Mouse (Mus musculus) kidney, embryonic 15.5 days (tissue): ENCODE results near the gene Sulf2. TPM values are rescaled to one million over a fixed set of nuclear protein-coding genes. Genes with fewer than 3 reads are reported as not detected.
A peak's percentile ranks its signal among the peaks of the same experiment; 100 is the strongest.

ENCODE experiments used
- ATAC-seq: fragments of 200-750 bp; cut with Nextera tagmentation; replicated peaks from 2 replicates; pipeline ENCODE4 v1.8.0; 2017; ENCODE audit warnings: moderate TSS enrichment; ENCODE audit not compliant: low FRiP score
- H3K27ac ChIP-seq: fragments of 300-500 bp; sonication (generic); 2 replicates; pipeline ENCODE4 v1.5.1; 2015; ENCODE audit warnings: mild to moderate bottlenecking, inconsistent platforms
- H3K27me3 ChIP-seq: fragments of 300-500 bp; sonication (generic); 2 replicates; pipeline ENCODE4 v1.6.1; 2015; ENCODE audit warnings: inconsistent platforms
- H3K36me3 ChIP-seq: fragments of 300-500 bp; sonication (generic); 2 replicates; pipeline ENCODE4 v1.6.1; 2015; ENCODE audit warnings: inconsistent platforms
- H3K4me1 ChIP-seq: fragments of 300-500 bp; sonication (generic); 2 replicates; pipeline ENCODE4 v1.6.1; 2015; ENCODE audit warnings: inconsistent platforms
- H3K4me2 ChIP-seq: fragments of 300-500 bp; sonication (generic); 2 replicates; pipeline ENCODE4 v1.6.1; 2015; ENCODE audit warnings: moderate library complexity, mild to moderate bottlenecking, inconsistent platforms
- H3K4me3 ChIP-seq: fragments of 300-500 bp; sonication (generic); replicated peaks from 2 replicates; pipeline ENCODE4 v1.5.1; 2015; ENCODE audit warnings: mild to moderate bottlenecking, inconsistent platforms
- H3K9ac ChIP-seq: fragments of 300-500 bp; sonication (generic); 2 replicates; pipeline ENCODE4 v1.6.1; 2015; ENCODE audit warnings: mild to moderate bottlenecking, inconsistent platforms
- H3K9me3 ChIP-seq: fragments of 300-500 bp; sonication (generic); replicated peaks from 2 replicates; pipeline ENCODE4 v1.6.1; 2016; ENCODE audit warnings: inconsistent platforms
- WGBS: fragments of 180-500 bp; shearing (Covaris S2); methylation state at CpG from one replicate; pipeline ENCODE4 v1.1.7; 2015; ENCODE audit warnings: mixed read lengths; 5-methylcytosine and 5-hydroxymethylcytosine counted together
- polyA plus RNA-seq: library from polyadenylated mRNA; unstranded; fragments of >200 nt; fragmentation: Nextera tagmentation; extraction: Ambion mirVana; gene quantifications from 2 replicates; pipeline ENCODE4 v1.2.1, GENCODE M21; 2015

Sulf2 gene
- polyA plus RNA-seq, 1 experiment from 2014 or later = 65.3 TPM

DNA sequence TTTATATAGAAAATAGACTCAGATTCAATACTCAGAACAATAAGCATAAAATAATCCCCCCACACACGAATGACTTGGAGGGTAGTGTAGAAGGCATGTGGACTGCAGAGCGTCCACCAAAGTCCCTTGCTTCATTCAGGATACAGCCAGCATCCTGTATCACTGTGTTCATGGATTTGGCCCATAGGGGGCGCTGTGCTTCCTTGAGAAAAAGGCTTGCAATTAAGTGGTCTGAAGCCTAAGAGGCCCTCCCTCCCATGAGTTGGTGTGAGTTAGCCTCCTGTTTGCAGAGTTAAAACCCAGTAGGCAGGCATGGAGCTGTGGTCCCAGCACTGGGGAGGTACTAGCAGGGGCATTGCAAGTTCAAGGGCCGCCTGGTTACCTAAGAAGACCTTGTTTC is 47.1 kb downstream of the Sulf2 start:
- H3K27ac ChIP-seq = peak overlapping the region; percentile 45; the same call in 1 of the 2 replicates
- no peak overlapping the region for H3K9ac ChIP-seq
- peaks cover 46% of the 10 kb centered on the region for H3K4me1 ChIP-seq
- no peaks in the 10 kb centered on the region for H3K9me3 ChIP-seq
- ATAC-seq = no peak
- no peaks in the 10 kb centered on the region for H3K27me3 ChIP-seq
- 30% methylated on average over 4 of the region's 4 CpGs for WGBS
- no peak overlapping the region for H3K4me2 ChIP-seq
- peaks cover 4% of the 10 kb centered on the region; the same call in 1 of the 2 replicates for H3K36me3 ChIP-seq
- no peak overlapping the region for H3K4me3 ChIP-seq

GRCm38 (mm10) chr2:166107911-166108310 is 47.6 kb downstream of the Sulf2 start:
- Histone ChIP-seq H3K27me3 (no peaks in the 10 kb centered on the region), H3K27ac (no peak overlapping the region), H3K36me3 (peaks cover 4% of the 10 kb centered on the region; the same call in 1 of the 2 replicates), H3K4me2 (no peak overlapping the region), H3K9me3 (no peaks in the 10 kb centered on the region), H3K9ac (no peak overlapping the region), H3K4me1 (peaks cover 47% of the 10 kb centered on the region), H3K4me3 (no peak overlapping the region)
- 79% methylated on average over 5 of the region's 5 CpGs for WGBS
- no peak for ATAC-seq

DNA sequence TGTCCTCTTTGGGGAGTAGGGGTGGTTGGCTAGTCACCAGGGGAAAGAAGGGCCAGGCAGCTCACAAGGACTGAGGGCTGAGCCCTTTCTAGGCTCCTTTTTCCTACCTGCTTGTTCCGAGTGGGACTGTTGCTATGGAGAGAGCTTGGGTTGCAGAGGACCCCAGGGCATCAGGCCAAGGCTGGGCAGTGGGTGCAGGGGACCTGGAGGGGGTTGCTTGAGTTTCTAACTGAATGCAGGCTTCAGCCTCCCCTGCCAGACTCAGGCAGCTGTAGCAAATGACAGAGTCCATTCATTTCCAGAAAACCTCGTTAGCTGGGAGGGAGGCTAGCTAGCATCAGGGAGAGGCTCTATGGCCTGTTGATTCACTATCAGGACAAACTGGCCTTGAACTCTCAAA is 48.8 kb downstream of the Sulf2 start:
- no peaks in the 10 kb centered on the region for H3K27me3 ChIP-seq
- H3K27ac ChIP-seq = no peak overlapping the region
- H3K9ac ChIP-seq = no peak overlapping the region
- WGBS = 70% methylated on average over 2 of the region's 2 CpGs
- peaks cover 44% of the 10 kb centered on the region for H3K4me1 ChIP-seq
- no peak for ATAC-seq
- H3K4me2 ChIP-seq = no peak overlapping the region
- H3K36me3 ChIP-seq = peaks cover 4% of the 10 kb centered on the region; the same call in 1 of the 2 replicates
- no peaks in the 10 kb centered on the region for H3K9me3 ChIP-seq
- no peak overlapping the region for H3K4me3 ChIP-seq

DNA sequence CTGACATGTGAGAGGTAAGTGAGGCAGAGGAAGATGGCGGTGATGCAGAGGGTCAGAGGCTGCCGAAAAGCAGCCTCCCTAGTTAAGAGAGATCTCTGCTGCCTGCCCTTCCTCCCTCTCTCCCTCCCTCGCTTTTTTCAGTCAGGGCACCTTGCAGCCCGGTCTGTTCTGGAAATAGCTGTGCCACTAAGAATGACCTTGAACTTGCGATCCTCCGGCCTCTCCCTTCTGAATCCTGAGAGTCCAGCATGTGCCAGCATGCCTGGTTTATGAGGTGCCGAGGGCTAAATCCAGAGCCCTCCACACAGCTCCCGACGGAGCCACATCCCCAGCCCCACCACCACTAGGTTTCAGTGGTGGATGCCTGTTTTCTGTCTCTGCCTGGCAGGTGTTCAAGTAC is 49.6 kb downstream of the Sulf2 start:
- H3K4me3 ChIP-seq = no peak overlapping the region
- 0 out of 2 replicates have a peak overlapping the region, but pooled peaks have one; percentile 18 for H3K27ac ChIP-seq
- H3K9ac ChIP-seq = no peak overlapping the region
- H3K36me3 ChIP-seq = peaks cover 4% of the 10 kb centered on the region; the same call in 1 of the 2 replicates
- no peak for ATAC-seq
- H3K4me1 ChIP-seq = peaks cover 38% of the 10 kb centered on the region
- no peak overlapping the region for H3K4me2 ChIP-seq
- no peaks in the 10 kb centered on the region for H3K9me3 ChIP-seq
- WGBS = 62% methylated on average over 9 of the region's 9 CpGs
- H3K27me3 ChIP-seq = no peaks in the 10 kb centered on the region

DNA sequence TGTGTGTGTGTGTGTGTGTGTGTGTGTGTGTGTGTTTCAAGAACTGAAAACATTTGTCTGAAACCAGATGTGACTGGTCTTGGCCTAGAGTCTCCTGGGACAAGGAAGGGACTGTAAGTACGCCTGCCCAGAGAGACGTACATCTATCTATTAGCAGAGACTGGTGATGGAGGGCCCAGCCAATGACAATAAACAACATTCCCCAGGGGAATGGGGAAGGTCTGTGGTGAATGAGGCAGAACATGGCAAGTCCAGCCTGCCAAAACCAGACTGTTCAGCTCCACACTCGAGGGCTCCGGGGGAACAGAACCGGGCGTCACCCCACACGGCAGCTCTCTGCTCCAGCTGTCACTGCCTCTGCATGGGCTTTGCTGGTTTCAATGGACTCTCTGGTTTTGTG is 52.6 kb downstream of the Sulf2 start:
- Histone ChIP-seq H3K4me2 (no peak overlapping the region), H3K9me3 (no peaks in the 10 kb centered on the region), H3K4me1 (peaks cover 41% of the 10 kb centered on the region), H3K9ac (no peak overlapping the region), H3K27me3 (no peaks in the 10 kb centered on the region), H3K36me3 (peaks cover 4% of the 10 kb centered on the region; the same call in 1 of the 2 replicates), H3K27ac (peak overlapping the region; percentile 39), H3K4me3 (no peak overlapping the region)
- 51% methylated on average over 7 of the region's 7 CpGs for WGBS
- no peak for ATAC-seq

DNA sequence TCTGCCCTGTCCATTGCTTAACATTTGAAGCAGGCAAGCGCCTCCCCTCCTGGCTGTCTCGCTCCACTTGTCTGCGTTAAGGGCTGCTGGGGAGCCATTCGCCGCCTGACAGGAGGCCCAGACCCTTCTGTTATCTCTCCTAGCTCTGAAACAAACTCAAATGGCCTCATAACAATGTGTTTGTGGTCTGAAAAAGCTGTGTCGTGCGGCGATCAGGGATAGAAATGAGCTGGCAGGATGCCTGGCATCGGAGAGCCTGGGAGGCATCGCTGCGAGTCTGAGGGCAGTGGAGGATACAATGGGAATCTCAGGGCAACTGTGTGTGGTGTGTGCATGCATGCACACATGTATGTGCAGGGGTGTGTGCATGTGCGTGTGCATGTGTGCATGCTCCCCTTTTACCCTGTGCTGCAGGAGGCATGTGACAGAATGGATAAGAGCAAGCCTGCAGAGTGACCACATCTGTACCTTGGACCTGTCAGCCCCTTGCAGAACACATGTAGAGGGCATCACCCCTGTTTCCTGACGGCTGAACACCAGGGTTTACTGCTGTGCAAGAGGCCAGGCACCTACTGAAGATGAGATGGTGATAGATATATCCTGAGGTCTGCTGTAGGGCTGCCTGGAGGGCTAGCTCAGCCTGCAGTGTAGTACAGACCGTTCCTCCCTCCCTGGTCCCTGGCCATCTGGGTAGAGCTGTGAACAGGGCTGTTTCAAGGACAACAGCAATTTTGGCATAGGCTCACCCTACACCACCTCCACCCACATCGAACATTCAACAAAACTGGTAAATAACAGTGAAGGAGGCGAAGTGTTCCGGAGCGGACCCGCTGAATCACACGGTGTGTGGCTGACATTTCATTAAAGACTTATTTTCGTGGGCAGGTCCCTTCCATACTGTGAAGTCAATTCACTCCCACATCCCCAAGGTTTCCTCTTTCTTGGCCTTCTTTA is 54.9 kb downstream of the Sulf2 start:
- no peak for ATAC-seq
- peaks cover 36% of the 10 kb centered on the region for H3K4me1 ChIP-seq

DNA sequence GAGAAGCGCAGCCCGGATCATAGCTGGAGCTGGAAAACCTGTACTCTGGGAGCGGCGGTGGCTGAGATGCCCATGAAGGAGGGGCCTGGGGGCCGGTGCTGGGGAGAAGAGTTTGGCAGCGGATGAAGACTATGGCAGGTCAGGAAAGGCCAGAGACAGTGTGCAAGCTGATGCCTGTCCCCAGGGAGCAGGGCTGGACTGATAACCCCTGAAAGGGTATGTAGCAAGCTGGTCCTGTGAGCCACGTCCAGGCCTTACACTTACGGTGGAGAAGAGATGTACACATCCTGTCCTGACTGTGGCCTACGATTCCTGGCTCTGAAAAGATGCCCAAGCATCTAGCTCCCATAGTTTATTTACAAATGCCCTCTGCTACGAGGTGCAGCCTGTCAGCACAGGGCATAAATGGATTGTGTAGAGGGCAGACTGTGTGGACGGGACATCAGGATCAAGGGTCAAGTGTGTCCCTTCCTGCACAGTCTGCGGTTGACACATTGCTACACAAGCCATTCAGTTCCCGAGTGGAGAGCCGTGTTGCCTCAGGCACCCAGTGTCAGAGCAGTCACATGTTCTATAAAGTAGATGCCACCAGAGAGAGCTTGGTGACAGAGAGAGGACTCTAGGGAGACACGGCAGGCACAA is 57.0 kb downstream of the Sulf2 start:
- 78% methylated on average over 15 of the region's 15 CpGs for WGBS

More for the DNA sequence above, 54.9 kb downstream of the Sulf2 start:
- no peak overlapping the region for H3K4me2 ChIP-seq
- H3K27me3 ChIP-seq = no peaks in the 10 kb centered on the region
- 0 out of 2 replicates have a peak overlapping the region, but pooled peaks have one; percentile 13 for H3K27ac ChIP-seq
- no peak overlapping the region for H3K9ac ChIP-seq
- no peaks in the 10 kb centered on the region for H3K36me3 ChIP-seq
- WGBS = 77% methylated on average over 21 of the region's 21 CpGs
- H3K9me3 ChIP-seq = no peaks in the 10 kb centered on the region
- H3K4me3 ChIP-seq = no peak overlapping the region

DNA sequence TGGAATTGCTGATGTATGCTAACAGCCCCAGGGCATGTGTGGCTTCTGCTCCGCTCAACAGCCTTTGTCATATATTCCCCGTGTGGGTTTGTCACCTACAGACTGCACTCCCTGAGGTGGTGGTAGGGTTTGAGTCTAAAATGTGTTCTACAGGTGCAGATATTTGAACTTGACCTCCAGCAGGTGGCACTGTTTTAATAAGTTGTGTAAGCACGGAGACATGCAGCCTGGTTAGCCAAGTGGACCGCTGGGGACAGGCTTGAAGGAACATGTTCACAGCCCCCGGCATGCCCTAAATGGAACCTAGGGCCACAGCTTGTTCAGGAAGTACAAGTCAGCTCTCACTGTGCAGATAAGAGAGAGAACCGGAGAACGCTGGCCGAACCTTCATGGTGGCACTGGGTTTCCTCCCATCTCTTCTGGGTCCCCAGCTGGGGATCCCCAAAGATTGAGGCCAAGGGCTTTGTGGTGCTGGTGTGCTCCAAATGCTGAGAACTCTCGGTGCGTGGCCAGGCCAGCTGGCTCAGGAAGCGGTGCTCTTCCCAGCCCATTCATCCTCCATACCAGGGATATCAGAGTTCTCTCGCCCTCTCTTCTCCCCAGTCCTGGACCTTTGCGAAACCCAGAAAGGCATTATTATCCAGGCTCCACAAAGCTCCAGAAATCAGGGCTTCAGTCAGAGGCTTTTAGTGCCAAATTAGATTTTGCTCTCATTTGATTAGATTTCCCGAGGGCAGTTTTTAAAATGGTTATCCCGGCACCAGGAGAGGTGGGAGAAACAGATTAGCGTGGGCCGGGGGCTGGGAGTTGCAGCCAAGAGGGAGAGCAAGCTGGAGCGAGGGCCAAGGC is 57.8 kb downstream of the Sulf2 start:
- Histone ChIP-seq H3K4me2 (no peak overlapping the region), H3K9me3 (no peaks in the 10 kb centered on the region), H3K4me1 (peaks cover 20% of the 10 kb centered on the region; the same call in 1 of the 2 replicates), H3K27ac (no peak overlapping the region), H3K27me3 (no peaks in the 10 kb centered on the region), H3K36me3 (peaks cover 20% of the 10 kb centered on the region), H3K9ac (no peak overlapping the region), H3K4me3 (no peak overlapping the region)
- ATAC-seq = no peak
- WGBS = 84% methylated on average over 18 of the region's 18 CpGs

More for the DNA sequence above, 57.0 kb downstream of the Sulf2 start:
- H3K27me3 ChIP-seq = no peaks in the 10 kb centered on the region
- no peak for ATAC-seq
- no peak overlapping the region for H3K9ac ChIP-seq
- peaks cover 27% of the 10 kb centered on the region for H3K4me1 ChIP-seq
- peaks cover 12% of the 10 kb centered on the region for H3K36me3 ChIP-seq
- H3K27ac ChIP-seq = no peak overlapping the region
- H3K4me2 ChIP-seq = no peak overlapping the region
- no peak overlapping the region for H3K4me3 ChIP-seq
- no peaks in the 10 kb centered on the region for H3K9me3 ChIP-seq

DNA sequence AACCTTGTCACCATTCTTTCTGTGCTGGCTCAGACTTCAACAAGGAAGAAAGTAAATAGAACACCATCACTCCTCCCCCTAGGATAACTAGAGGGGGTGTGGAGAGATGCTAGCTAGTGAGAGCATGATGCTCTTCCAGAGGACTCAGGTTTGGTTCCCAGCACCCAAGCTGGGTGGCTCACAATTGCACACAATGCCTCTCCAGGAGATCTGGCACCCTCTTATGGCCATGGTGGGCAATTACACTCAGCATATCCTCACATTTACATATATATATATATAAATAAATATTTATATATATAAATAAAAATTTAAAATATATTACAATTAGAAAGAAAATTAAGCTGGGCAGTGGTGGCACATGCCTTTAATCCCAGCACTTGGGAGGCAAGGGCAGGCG is 58.6 kb downstream of the Sulf2 start:
- H3K4me1 ChIP-seq = 0 out of 2 replicates have a peak, but pooled peaks cover 14% of the 10 kb centered on the region
- H3K4me2 ChIP-seq = no peak overlapping the region
- 97% methylated on average over 1 of the region's 1 CpGs for WGBS
- no peaks in the 10 kb centered on the region for H3K9me3 ChIP-seq
- no peak overlapping the region for H3K4me3 ChIP-seq
- H3K27ac ChIP-seq = no peak overlapping the region
- no peak overlapping the region for H3K9ac ChIP-seq
- no peak for ATAC-seq
- peaks cover 28% of the 10 kb centered on the region for H3K36me3 ChIP-seq
- no peaks in the 10 kb centered on the region for H3K27me3 ChIP-seq

DNA sequence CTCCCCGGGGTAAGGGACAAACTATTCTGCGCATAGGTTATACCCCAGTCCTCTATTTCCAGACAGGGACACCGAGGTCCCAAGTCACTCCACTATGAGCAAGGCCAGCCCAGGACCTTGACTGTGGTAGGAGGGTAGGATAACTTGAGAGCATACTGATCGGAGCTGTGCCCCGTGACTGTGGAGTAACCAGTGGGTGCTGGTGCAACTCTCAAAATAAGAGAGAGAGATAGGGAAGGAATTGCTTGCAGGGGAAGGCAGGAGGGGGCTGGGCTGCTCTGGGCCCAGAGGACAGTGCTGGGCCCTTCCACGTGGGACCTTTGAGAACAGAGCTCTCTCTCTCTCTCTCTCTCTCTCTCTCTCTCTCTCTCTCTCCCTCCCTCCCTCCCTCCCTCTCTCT is 59.2 kb downstream of the Sulf2 start:
- Histone ChIP-seq H3K27me3 (no peaks in the 10 kb centered on the region), H3K4me2 (no peak overlapping the region), H3K9ac (no peak overlapping the region), H3K4me1 (0 out of 2 replicates have a peak, but pooled peaks cover 11% of the 10 kb centered on the region), H3K36me3 (peaks cover 31% of the 10 kb centered on the region), H3K27ac (no peak overlapping the region), H3K9me3 (no peaks in the 10 kb centered on the region), H3K4me3 (no peak overlapping the region)
- no peak for ATAC-seq
- WGBS = 93% methylated on average over 6 of the region's 6 CpGs

GRCm38 (mm10) chr2:166092412-166092811 is 63.1 kb downstream of the Sulf2 start:
- Histone ChIP-seq H3K36me3 (peaks cover 52% of the 10 kb centered on the region), H3K27ac (no peak overlapping the region), H3K9me3 (no peaks in the 10 kb centered on the region), H3K4me2 (no peak overlapping the region), H3K27me3 (no peaks in the 10 kb centered on the region), H3K9ac (no peak overlapping the region), H3K4me1 (peaks cover 12% of the 10 kb centered on the region), H3K4me3 (no peak overlapping the region)
- no peak for ATAC-seq
- WGBS = 89% methylated on average over 6 of the region's 6 CpGs
